Mouse (Mus musculus) hindbrain, embryonic 15.5 days (tissue): ENCODE results near the gene Gpr108. TPM values are rescaled to one million over a fixed set of nuclear protein-coding genes. Genes with fewer than 3 reads are reported as not detected.
A peak's percentile ranks its signal among the peaks of the same experiment; 100 is the strongest.
"Not testable (repeated sequence)": the region's sequence is repeated elsewhere in the genome, so short reads cannot be mapped to it uniquely, and the experiment has no call there.

Source experiments
- ATAC-seq: fragments of 200-750 bp; cut with Nextera tagmentation; 2 replicates; pipeline ENCODE4 v1.8.0; 2017; ENCODE audit warnings: low read depth, moderate number of reproducible peaks, moderate TSS enrichment; ENCODE audit not compliant: low FRiP score
- H3K27ac ChIP-seq: fragments of 300-500 bp; sonication (generic); replicated peaks from 2 replicates; pipeline ENCODE4 v1.5.1; 2015; ENCODE audit warnings: mild to moderate bottlenecking, inconsistent platforms
- H3K27me3 ChIP-seq: fragments of 300-500 bp; sonication (generic); 2 replicates; pipeline ENCODE4 v1.6.1; 2015; ENCODE audit warnings: control low read depth, inconsistent platforms
- H3K36me3 ChIP-seq: fragments of 300-500 bp; sonication (generic); 2 replicates; pipeline ENCODE4 v1.6.1; 2015; ENCODE audit warnings: control low read depth, inconsistent platforms
- H3K4me1 ChIP-seq: fragments of 300-500 bp; sonication (generic); replicated peaks from 2 replicates; pipeline ENCODE4 v1.6.1; 2015; ENCODE audit warnings: control low read depth, inconsistent platforms
- H3K4me2 ChIP-seq: fragments of 300-500 bp; sonication (generic); 2 replicates; pipeline ENCODE4 v1.6.1; 2015; ENCODE audit warnings: moderate library complexity, mild to moderate bottlenecking, inconsistent platforms
- H3K4me3 ChIP-seq: fragments of 300-500 bp; sonication (generic); 2 replicates; pipeline ENCODE4 v1.5.1; 2015; ENCODE audit warnings: mild to moderate bottlenecking, inconsistent platforms
- H3K9ac ChIP-seq: fragments of 300-500 bp; sonication (generic); 2 replicates; pipeline ENCODE4 v1.6.1; 2015; ENCODE audit warnings: inconsistent platforms
- H3K9me3 ChIP-seq: fragments of 300-500 bp; sonication (generic); 2 replicates; pipeline ENCODE4 v1.6.1; 2016; ENCODE audit warnings: control low read depth, inconsistent platforms
- WGBS: fragments of 180-500 bp; shearing (Covaris S2); methylation state at CpG from one replicate; pipeline ENCODE4 v1.1.7; 2015; 5-methylcytosine and 5-hydroxymethylcytosine counted together
- polyA plus RNA-seq: library from polyadenylated mRNA; unstranded; fragments of >200 nt; fragmentation: Nextera tagmentation; extraction: Ambion mirVana; gene quantifications from 2 replicates; pipeline ENCODE4 v1.2.1, GENCODE M21; 2015

The Gpr108 gene
- polyA plus RNA-seq, 1 experiment from 2014 or later = 22.3 TPM

- H3K27ac ChIP-seq = no peak overlapping the region
- H3K36me3 ChIP-seq = no peaks in the 10 kb centered on the region
- 0 out of 2 replicates have a peak, but pooled peaks cover 3% of the 10 kb centered on the region for H3K27me3 ChIP-seq
- H3K4me1 ChIP-seq = peaks cover 24% of the 10 kb centered on the region
- no peak overlapping the region for H3K4me3 ChIP-seq
- H3K4me2 ChIP-seq = no peak overlapping the region
- no peaks in the 10 kb centered on the region for H3K9me3 ChIP-seq
- no peak for ATAC-seq
- H3K9ac ChIP-seq = no peak overlapping the region
- WGBS = 59% methylated on average over 9 of the region's 9 CpGs
Observed at GRCm38 (mm10) chr17:57279591-57280224, 31.5 kb upstream of the Gpr108 start.

DNA sequence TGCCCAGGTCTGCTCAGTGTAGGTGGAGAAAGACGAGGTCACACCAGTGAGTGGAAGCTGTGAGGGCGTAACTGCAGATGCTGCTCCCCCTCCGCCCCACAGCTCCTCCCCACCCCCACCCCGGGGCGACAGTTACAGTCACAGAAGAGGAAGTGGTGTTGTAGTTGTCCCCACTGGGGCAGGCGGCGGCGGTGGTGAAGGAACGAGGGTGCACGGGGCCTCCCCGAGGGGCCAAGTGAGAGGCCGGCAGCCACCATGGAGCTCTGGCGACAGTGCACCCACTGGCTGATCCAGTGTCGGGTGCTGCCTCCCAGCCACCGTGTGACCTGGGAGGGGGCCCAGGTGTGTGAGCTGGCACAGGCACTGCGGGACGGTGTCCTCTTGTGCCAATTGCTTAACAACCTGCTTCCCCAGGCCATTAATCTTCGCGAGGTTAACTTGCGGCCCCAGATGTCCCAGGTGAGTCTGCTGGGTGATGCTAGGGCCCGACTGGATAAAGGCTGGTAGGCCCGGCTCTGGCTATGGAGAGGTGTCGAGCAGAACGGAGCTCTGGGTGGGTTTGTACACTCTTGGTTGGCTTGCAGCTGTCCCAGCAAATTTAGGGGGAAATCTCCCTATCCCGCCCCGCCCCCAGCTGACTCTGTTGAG, 30.8 kb upstream of the Gpr108 start, which contains the start of gene Vav1:
Gene Vav1, plus strand, starts transcription at position 158 of the 648 bp plus-strand sequence.
- Histone ChIP-seq H3K27ac (no peak within 1 kb of the TSS), H3K4me1 (peaks cover 26% of the 10 kb centered on the region), H3K4me3 (no peak within 1 kb of the TSS), H3K9me3 (no peaks in the 10 kb centered on the region), H3K27me3 (peaks cover 8% of the 10 kb centered on the region), H3K4me2 (no peak within 1 kb of the TSS), H3K9ac (no peak within 1 kb of the TSS), H3K36me3 (no peaks in the 10 kb centered on the region)
- WGBS = 73% methylated on average over 25 of the region's 26 CpGs
- ATAC-seq = no peak

DNA sequence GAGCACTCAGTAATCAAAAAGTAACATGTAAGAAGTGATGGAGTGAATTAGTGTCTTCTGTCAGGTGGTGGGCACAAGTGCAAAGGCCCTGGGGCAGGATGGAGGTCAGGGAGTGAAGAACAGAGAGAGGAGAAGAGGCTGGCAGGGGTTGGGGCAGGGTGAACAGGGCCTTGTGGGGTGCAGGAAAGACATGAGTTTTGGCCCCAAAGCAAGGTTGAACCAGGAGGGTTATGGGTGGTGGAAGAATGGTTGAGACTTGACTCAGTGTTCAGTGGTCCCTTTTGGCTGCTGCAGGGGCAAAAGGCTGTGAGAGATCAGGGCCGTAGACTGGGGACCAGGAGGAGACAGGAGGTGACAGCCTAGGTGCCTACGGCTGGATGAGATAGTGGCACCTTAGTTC, 30.3 kb upstream of the Gpr108 start:
- no peak overlapping the region for H3K9ac ChIP-seq
- H3K4me2 ChIP-seq = no peak overlapping the region
- no peaks in the 10 kb centered on the region for H3K9me3 ChIP-seq
- H3K36me3 ChIP-seq = no peaks in the 10 kb centered on the region
- H3K4me1 ChIP-seq = peaks cover 26% of the 10 kb centered on the region
- H3K27me3 ChIP-seq = peaks cover 10% of the 10 kb centered on the region
- H3K27ac ChIP-seq = no peak overlapping the region
- WGBS = 81% methylated on average over 2 of the region's 2 CpGs
- H3K4me3 ChIP-seq = no peak overlapping the region
- no peak for ATAC-seq

- H3K9ac ChIP-seq, H3K36me3 ChIP-seq, ATAC-seq, H3K4me2 ChIP-seq, H3K27ac ChIP-seq, H3K9me3 ChIP-seq, H3K4me3 ChIP-seq: not testable (repeated sequence)
- Histone ChIP-seq H3K27me3 (peaks cover 12% of the 10 kb centered on the region), H3K4me1 (peaks cover 26% of the 10 kb centered on the region)
- WGBS = 84% methylated on average over 5 of the region's 5 CpGs
Observed at GRCm38 (mm10) chr17:57277598-57278261, 29.5 kb upstream of the Gpr108 start.

GRCm38 (mm10) chr17:57276634-57277121, 28.4 kb upstream of the Gpr108 start:
- Histone ChIP-seq H3K4me1 (peaks cover 26% of the 10 kb centered on the region), H3K27me3 (peaks cover 13% of the 10 kb centered on the region), H3K4me2 (peak overlapping the region; percentile 75), H3K27ac (0 out of 2 replicates have a peak overlapping the region, but pooled peaks have one; percentile 37), H3K9me3 (no peaks in the 10 kb centered on the region), H3K36me3 (no peaks in the 10 kb centered on the region), H3K4me3 (peak overlapping the region; percentile 53), H3K9ac (peak overlapping the region; percentile 46)
- ATAC-seq = peak; percentile 70
- WGBS = under 1% methylated on average over 20 of the region's 20 CpGs

DNA sequence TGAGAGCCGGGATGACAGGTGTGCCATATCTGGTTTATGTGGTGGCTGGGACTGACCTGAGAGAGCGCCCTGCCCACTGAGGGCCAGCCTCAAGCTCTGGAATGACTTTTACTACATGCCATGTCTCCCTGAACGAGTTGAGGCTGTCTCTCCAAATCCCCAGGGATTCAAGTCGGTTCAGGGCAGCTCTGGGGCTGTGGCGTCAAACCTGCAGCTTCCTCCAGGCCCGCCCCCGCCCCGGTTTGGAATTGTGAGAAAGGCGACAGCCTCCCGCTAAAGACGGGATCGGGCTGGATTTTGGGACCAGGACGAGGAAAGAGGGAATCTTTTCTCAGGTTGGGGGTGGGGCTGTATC, 27.7 kb upstream of the Gpr108 start:
- peak overlapping the region; percentile 75 for H3K4me2 ChIP-seq
- 3% methylated on average over 13 of the region's 13 CpGs for WGBS
- H3K27me3 ChIP-seq = peaks cover 13% of the 10 kb centered on the region
- no peak overlapping the region for H3K27ac ChIP-seq
- no peaks in the 10 kb centered on the region for H3K36me3 ChIP-seq
- no peaks in the 10 kb centered on the region for H3K9me3 ChIP-seq
- H3K9ac ChIP-seq = peak overlapping the region; percentile 38; the same call in 1 of the 2 replicates
- peak overlapping the region; percentile 53 for H3K4me3 ChIP-seq
- peaks cover 26% of the 10 kb centered on the region for H3K4me1 ChIP-seq
- peak; percentile 47; the same call in 1 of the 2 replicates for ATAC-seq

- Histone ChIP-seq H3K9ac (peak overlapping the region; percentile 38), H3K36me3 (no peaks in the 10 kb centered on the region), H3K27me3 (peaks cover 13% of the 10 kb centered on the region), H3K4me2 (peak overlapping the region; percentile 75), H3K4me1 (peaks cover 26% of the 10 kb centered on the region), H3K27ac (no peak overlapping the region), H3K4me3 (peak overlapping the region; percentile 53), H3K9me3 (no peaks in the 10 kb centered on the region)
- peak; percentile 75 for ATAC-seq
- WGBS = 2% methylated on average over 53 of the region's 53 CpGs
Observed at GRCm38 (mm10) chr17:57275111-57275996, 27.1 kb upstream of the Gpr108 start.

DNA sequence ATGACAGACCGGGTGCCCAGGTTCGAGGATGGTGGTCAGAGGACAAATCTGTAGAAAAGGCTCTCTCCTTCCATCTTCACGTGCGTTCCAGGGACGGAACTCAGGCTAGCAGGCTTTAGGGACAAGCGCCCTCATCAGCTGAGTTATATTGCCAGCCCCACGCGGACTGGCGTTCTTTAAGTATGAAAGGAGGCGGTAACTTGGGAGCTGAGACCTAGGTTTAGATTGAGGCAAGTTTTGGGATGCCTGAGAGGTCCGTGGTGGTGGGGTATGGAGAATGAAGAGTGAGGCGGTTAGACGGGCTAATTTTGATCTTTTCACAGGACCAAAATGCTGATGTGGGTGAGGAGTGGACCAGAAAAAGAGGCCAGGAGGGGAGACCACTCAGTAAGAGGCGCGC, 26.4 kb upstream of the Gpr108 start:
- H3K4me1 ChIP-seq = peaks cover 26% of the 10 kb centered on the region
- H3K4me3 ChIP-seq = peak overlapping the region; percentile 53
- peak overlapping the region; percentile 38; the same call in 1 of the 2 replicates for H3K9ac ChIP-seq
- H3K36me3 ChIP-seq = no peaks in the 10 kb centered on the region
- no peak overlapping the region for H3K27ac ChIP-seq
- H3K27me3 ChIP-seq = peaks cover 13% of the 10 kb centered on the region
- no peaks in the 10 kb centered on the region for H3K9me3 ChIP-seq
- ATAC-seq = peak; percentile 2; the same call in 1 of the 2 replicates
- 5% methylated on average over 15 of the region's 15 CpGs for WGBS
- H3K4me2 ChIP-seq = peak overlapping the region; percentile 75

DNA sequence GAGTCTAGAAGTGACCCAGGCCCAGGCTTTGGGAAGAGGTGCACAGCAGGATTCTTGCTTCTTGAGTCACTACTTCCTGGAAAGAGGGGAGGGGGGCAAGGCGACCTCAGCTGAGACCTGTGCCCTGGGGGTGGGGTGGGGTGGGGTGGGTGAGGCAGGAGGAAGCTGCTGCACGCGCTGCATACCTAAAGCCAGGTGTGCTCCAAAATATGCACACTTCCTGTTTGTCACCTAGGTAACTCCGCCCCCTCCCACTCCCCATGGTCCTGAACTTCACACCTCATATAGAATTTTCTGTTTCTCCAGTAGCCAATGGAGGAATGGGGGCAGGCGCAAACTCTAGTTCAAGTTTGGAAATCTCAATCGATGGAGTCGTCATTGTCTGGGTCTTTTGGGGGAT, 25.6 kb upstream of the Gpr108 start:
- Histone ChIP-seq H3K9ac (no peak overlapping the region), H3K9me3 (no peaks in the 10 kb centered on the region), H3K36me3 (no peaks in the 10 kb centered on the region), H3K4me2 (no peak overlapping the region), H3K27me3 (peaks cover 13% of the 10 kb centered on the region), H3K27ac (no peak overlapping the region), H3K4me3 (no peak overlapping the region), H3K4me1 (peaks cover 26% of the 10 kb centered on the region)
- ATAC-seq = no peak
- 42% methylated on average over 7 of the region's 7 CpGs for WGBS

DNA sequence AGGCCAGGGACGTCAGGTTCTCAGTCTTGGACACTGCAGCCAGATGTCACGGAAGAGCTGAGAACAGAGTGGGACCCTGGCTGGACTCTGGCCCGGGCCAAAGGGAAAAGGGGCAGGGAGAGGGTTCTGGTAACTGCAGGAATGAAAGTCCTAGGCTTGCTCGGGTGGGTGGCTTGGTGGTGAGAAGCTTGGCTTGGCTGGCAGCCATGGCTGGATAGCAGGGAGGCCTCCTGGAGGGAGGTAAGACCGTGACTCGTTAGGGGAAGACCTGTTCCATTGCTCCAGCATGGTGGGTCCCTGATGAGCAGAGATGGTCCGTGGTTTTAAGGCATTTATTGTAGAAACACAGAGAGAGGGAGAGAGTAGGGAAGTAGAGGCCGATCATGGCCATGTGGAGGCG, 23.1 kb upstream of the Gpr108 start:
- Histone ChIP-seq H3K9ac (no peak overlapping the region), H3K4me2 (no peak overlapping the region), H3K27me3 (peaks cover 13% of the 10 kb centered on the region), H3K9me3 (no peaks in the 10 kb centered on the region), H3K4me3 (no peak overlapping the region), H3K27ac (no peak overlapping the region), H3K4me1 (peaks cover 18% of the 10 kb centered on the region), H3K36me3 (no peaks in the 10 kb centered on the region)
- no peak for ATAC-seq
- 64% methylated on average over 9 of the region's 9 CpGs for WGBS

DNA sequence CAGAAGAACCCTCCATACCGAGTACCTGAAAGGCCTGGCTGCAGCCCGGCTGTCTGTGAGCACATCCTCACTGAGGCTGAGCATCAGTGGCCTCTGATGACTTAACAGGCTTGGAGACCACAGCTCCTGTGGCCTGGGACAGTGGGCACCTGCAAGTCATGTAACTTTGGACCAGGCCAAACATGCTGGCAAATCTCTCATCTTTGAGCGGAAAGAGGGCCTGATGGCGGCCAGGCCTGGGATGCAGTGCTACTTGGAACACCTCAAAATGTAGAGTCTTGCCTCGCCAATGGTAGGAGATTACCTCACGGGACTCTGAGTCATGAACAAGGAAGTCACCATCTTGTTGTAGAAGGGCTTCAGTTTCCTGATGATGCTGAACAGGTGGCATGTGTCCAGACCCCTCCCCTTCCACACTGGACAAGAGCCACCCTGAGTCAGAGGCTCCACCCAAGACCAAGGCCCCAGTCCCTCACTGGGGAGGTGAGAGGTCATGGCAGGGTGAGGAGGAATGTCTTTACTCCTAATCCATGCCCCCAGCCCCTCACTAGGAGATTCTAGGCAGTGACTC, 19.4 kb upstream of the Gpr108 start:
- Histone ChIP-seq H3K4me3 (no peak overlapping the region), H3K27ac (no peak overlapping the region), H3K9ac (no peak overlapping the region), H3K9me3 (no peaks in the 10 kb centered on the region), H3K27me3 (peaks cover 3% of the 10 kb centered on the region; the same call in 1 of the 2 replicates), H3K4me1 (no peaks in the 10 kb centered on the region), H3K36me3 (no peaks in the 10 kb centered on the region; the same call in 1 of the 2 replicates), H3K4me2 (no peak overlapping the region)
- 95% methylated on average over 6 of the region's 6 CpGs for WGBS
- ATAC-seq = no peak
